Mouse (Mus musculus) CH12.LX (cell line): ENCODE results near the gene Serpina12.

Source experiments
- CHD1 ChIP-seq: IDR thresholded peaks from 2 replicates; pipeline ENCODE4 v1.6.1; 2012; ENCODE audit warnings: low read depth, low read length, improper control_type of control experiment, inconsistent platforms
- CTCF ChIP-seq, 2 experiments: IDR thresholded peaks in 1 of 2; conservative IDR thresholded peaks in 1 of 2; 2 replicates each; pipeline ENCODE4 v1.5.1; 2011 to 2012; ENCODE audit warnings: low read depth in 2 of 2, low read length in 2 of 2, improper control_type of control experiment in 1 of 2, inconsistent platforms in 1 of 2, mild to moderate bottlenecking in 1 of 2, moderate library complexity in 1 of 2
- EP300 ChIP-seq: IDR thresholded peaks from 2 replicates; pipeline ENCODE4 v1.6.1; 2011; ENCODE audit warnings: low read length, improper control_type of control experiment
- IRF4 ChIP-seq: IDR thresholded peaks from 2 replicates; pipeline ENCODE4 v1.6.1; 2014; ENCODE audit warnings: low read depth, mild to moderate bottlenecking, inconsistent platforms, low read length, improper control_type of control experiment
- MAX ChIP-seq: IDR thresholded peaks from 2 replicates; pipeline ENCODE4 v1.6.1; 2011; ENCODE audit warnings: low read length, improper control_type of control experiment
- POLR2A ChIP-seq: IDR thresholded peaks from 2 replicates; pipeline ENCODE4 v1.6.1; 2011; ENCODE audit warnings: low read depth, mild to moderate bottlenecking, improper control_type of control experiment, low read length
- USF2 ChIP-seq: conservative IDR thresholded peaks from 2 replicates; pipeline ENCODE4 v1.6.1; 2011; ENCODE audit warnings: low read depth, low read length, improper control_type of control experiment
- ZKSCAN1 ChIP-seq: IDR thresholded peaks from 2 replicates; pipeline ENCODE4 v1.6.1; 2012; ENCODE audit warnings: low read depth, inconsistent platforms, low read length, improper control_type of control experiment, borderline replicate concordance

DNA sequence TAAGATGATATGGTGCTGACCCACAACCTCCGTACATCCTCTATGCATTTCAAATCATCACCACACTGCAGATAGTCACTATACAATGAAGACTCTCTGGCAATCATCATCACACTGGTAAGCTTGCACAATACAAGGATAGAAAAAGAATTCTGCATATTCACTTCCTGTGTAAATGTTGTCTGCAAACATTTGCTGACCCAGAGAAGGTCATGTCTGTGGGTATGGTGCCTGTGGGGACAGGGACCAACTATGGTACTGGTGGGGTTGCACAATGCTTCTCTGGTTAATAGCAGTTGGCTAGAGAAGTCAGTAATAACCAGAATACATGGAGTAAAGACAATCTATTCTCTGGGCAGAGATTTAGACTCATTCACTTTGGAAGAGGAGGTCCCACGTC is 1.5 kb downstream of the Serpina12 start:
- TF ChIP-seq CTCF (conservative IDR thresholded peaks at IDR 0.05 in 1 of 2, IDR thresholded peaks at IDR 0.05 in 1 of 2; ENCODE audit: low read depth in 2 of 2, low read length in 2 of 2) (no peak), ZKSCAN1 (no peak), USF2 (no peak), POLR2A (no peak), MAX (no peak), EP300 (no peak), CHD1 (no peak), IRF4 (no peak)
